Mouse (Mus musculus): ENCODE data around the gene B4galt1.

B4galt1 gene

DNA sequence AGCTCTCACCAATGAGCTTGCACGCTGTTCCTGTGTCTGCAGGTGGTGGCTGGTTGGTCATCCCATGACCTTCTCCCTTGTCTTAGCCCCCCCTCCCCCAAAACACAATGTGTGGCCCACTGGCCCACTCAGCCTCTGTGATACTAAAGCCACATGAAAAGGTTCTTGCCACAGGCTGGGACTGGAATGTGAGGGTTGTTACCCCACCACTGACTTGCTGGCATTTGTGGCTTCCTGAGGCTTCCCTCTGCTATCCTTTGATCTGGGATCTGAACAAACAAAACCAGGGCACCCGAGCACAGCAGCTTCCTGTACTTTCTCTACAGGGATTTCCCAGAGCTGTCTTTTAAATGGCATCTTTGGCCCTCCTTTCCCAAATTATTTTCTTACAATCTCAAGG is 76.7 kb downstream of the B4galt1 start:
- no peak for DNase-seq (ENCODE audit: low spot score)

DNA sequence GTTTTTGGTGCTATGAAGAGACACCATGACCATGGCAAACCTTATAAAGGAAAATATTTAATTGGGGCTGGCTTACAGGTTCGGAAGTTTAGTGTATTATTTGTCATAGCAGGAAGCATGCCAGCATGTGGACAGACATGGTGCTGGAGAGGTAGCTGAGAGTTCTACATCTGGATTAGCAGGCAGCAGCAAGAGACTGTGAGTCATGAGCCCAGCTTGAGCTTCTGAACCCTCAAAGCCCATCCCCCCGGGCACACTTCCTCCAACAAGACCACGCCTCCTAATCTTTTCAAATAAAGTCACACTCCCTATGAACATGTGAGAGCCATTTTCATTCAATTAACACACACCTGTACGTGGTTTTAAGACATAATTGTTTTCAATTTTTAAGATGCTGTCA is 77.4 kb downstream of the B4galt1 start:
- peak; percentile 33 for DNase-seq (ENCODE audit: low spot score)

DNA sequence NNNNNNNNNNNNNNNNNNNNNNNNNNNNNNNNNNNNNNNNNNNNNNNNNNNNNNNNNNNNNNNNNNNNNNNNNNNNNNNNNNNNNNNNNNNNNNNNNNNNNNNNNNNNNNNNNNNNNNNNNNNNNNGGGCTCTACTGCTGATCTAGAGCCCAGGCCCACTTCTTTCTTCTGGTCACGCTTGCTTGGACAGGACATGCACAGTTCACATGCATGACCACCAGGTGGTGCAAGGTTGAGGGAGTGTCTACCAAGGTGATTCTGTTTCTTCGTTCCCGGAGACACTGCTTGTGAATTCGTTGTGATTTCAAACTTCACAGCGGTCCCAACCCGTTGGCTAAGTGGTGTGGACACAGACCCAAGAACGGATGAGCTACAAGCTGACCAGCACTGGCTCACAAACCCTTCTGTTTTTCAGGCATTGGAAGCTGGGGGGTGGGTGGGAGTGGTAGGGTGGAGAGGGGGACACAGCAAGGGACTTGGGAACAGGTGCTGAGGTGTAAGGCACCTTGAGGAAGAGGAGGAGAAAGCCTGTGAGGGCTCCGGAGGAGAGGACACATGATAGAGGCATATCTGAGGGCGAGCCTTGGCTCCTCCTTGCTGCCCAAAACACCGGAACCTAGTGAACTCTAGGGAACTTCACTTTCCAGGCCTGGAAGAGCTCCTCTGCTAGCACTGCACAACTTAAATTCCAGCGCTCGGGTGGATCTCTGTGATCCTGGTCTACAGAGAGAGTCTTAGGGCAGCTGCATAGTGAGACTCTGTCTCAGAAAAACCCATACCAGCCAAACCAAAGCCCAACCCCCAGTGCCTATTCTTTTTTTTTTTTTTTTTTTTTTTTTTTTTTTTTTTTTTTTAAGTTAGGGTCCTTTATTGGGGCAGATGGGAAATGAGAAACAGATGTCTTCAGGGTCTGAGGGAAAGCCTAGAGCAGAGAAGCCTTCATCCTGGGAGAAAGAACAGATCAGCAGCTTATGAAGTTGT is 79.2 kb downstream of the B4galt1 start:
- DNase-seq (ENCODE audit: low spot score), result peak; percentile 74

DNA sequence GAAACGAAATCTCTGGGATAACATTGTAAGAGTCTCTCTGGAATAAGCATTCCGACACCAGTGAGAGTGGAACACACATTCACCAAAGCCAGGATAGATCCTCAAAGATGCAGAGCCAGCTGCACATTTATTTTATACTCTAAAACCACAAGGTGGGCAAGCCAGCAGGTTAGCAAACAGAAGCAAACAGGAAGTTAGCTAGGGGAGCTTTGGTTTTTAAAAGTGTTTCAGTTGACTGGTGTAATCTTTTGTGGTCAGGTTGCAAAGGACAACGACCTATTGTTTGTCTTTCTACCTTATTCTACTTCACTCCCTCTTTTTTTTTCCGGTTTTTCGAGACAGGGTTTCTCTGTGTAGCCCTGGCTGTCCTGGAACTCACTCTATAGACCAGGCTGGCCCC is 93.9 kb downstream of the B4galt1 start:
- DNase-seq (ENCODE audit: low spot score), result no peak

DNA sequence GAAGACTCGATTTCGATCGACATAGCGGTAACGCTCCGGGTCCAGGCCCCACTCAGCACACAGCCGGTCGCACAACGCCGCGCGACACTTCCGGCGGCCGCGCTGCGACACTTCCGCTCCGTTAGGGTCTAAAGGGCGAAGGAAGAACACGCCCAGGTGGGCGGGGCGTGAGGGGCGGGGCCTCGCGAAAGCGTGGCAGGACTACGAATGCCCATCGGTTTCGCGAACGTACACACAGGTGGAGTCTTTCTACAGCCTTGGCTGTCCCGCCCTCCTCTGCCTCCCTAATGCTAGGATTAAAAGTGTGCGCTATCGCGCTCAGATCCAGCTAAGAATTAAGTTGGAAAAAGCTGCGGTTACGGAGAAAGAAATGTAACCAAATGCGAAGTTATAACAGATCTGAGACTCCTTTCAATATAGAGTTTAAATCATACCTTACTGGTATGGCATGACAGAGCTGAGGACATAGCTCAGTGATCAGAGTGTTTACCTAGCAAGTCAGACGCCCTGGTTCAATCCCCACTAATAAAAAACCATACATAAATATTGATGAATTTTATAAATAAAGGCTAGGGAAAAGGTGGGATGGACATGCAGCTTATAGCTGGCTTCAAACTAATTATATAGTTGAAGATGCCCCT is 95.9 kb downstream of the B4galt1 start, which contains the start of gene Smu1:
Smu1 (minus strand) TSS at position 144 of the 641 bp plus-strand sequence.
- DNase-seq (ENCODE audit: low spot score), result peak; percentile 98

DNA sequence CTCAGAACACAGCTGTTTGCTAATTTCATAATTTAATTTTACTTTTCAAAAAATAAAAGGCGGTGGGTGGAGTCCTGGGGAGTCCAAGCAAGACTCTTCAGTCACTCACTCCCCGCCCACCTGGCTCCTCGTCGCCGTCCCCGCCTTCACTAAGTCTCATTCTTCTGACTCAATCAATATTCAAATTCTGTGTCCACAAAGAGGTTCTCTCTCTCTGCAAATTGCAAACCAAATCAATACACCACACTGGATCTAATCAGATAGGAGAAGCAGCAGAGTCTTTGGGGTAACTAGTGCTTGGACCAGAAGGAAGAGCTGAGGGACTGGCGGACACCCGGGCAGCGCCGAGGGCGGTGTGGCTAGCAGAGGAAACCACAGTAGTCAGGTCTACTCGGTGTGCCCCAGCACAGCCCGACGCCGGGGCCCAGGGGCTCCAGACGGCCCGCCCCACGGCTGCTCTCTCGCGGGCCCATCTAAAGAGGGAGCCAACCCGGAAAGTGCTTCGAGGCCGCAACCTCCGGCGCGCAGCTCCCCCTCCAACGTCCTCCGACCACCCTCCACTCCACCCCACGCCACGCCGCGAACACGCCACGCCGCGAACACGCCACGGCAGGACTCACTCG is 96.5 kb downstream of the B4galt1 start:
- DNase-seq (ENCODE audit: low spot score), result no peak
